ENCODE assay signal across 10 mouse cellular contexts in the genomic region with DNA sequence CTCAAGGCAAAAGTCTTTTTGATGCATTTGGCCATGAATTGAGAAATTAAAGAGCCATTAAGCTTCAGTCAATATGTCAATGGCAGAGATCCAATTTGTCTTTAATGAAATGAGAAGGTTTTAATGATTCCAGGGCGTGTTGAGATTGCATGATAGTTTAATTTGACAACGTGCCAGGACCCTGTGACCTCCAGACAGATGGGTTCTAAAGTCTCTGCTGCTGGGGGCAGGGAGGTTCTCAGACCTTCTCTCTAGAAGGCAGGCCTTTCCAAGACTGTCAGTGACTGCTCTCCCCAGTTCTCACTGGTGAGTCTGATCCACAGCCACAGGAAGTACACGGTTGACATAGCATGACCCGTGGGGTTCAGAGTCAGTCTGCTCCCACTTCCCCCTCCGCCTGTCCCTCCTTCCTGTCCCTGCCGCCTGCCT.
DNase-seq lines count a peak whose midpoint lies in the region; ATAC-seq and TF ChIP-seq lines count a peak whose summit lies in the region.
"Had no signal": no experiment of that assay in that cellular context is flagged by ENCODE, and none has a peak within 500 bp of the region (broad histone marks: within the 10 kb centered on the region; RNA-seq: fewer than 3 reads in every experiment).

No protein-coding gene starts in this region.

- H3K9ac ChIP-seq in intestine, embryonic 14.5 days (ENCODE audit: low read length), result no peak overlapping the region
- no peak overlapping the region for H3K9ac ChIP-seq in intestine, embryonic 16.5 days (ENCODE audit: low read depth, low read length)
- no peak overlapping the region for H3K9ac ChIP-seq in heart, embryonic 15.5 days
- no peak overlapping the region for H3K9ac ChIP-seq in lung, postnatal 0 days (replicated peaks; ENCODE audit: low read depth)

- H3K9me3 ChIP-seq in intestine, embryonic 14.5 days (ENCODE audit: control insufficient read depth, low read length), result no peaks in the 10 kb centered on the region
- H3K9me3 ChIP-seq in intestine, embryonic 16.5 days (ENCODE audit: control insufficient read depth, low read length), result no peaks in the 10 kb centered on the region
- no peaks in the 10 kb centered on the region for H3K9me3 ChIP-seq in heart, embryonic 15.5 days (replicated peaks)
- H3K9me3 ChIP-seq in lung, postnatal 0 days (ENCODE audit: low read length), result no peaks in the 10 kb centered on the region

- ATAC-seq in intestine, embryonic 14.5 days (replicated peaks; ENCODE audit: low FRiP score, low TSS enrichment, low read depth), result no peak
- ATAC-seq in intestine, embryonic 16.5 days, result no peak
- peak; percentile 30; the same call in 1 of the 2 replicates for ATAC-seq in heart, embryonic 15.5 days (replicated peaks; ENCODE audit: insufficient number of reproducible peaks, insufficient read depth, low FRiP score, low read depth)
- peak; percentile 64 for ATAC-seq in lung, postnatal 0 days

- WGBS in intestine, embryonic 14.5 days, result 60% methylated on average over 6 of the region's 6 CpGs
- WGBS in intestine, embryonic 16.5 days, result 54% methylated on average over 6 of the region's 6 CpGs
- WGBS in heart, embryonic 15.5 days, result 52% methylated on average over 6 of the region's 6 CpGs
- WGBS in lung, postnatal 0 days, result 33% methylated on average over 6 of the region's 6 CpGs

- H3K4me2 ChIP-seq in intestine, embryonic 14.5 days (ENCODE audit: low read length), result no peak overlapping the region
- no peak overlapping the region for H3K4me2 ChIP-seq in intestine, embryonic 16.5 days (ENCODE audit: low read depth, low read length)
- no peak overlapping the region for H3K4me2 ChIP-seq in heart, embryonic 15.5 days
- H3K4me2 ChIP-seq in lung, postnatal 0 days (replicated peaks; ENCODE audit: low read depth, low read length), result no peak overlapping the region

- peaks cover 23% of the 10 kb centered on the region for H3K4me1 ChIP-seq in intestine, embryonic 14.5 days (replicated peaks; ENCODE audit: control insufficient read depth, insufficient read depth, low read length)
- peaks cover 26% of the 10 kb centered on the region for H3K4me1 ChIP-seq in intestine, embryonic 16.5 days (ENCODE audit: control insufficient read depth, insufficient read depth, low read length)
- peaks cover 49% of the 10 kb centered on the region for H3K4me1 ChIP-seq in heart, embryonic 15.5 days (replicated peaks)
- peaks cover 26% of the 10 kb centered on the region; the same call in 1 of the 2 replicates for H3K4me1 ChIP-seq in lung, postnatal 0 days (ENCODE audit: insufficient read depth, low read depth, low read length)

- TF ChIP-seq EP300 in lung, postnatal 0 days (IDR thresholded peaks at IDR 0.05), result no peak

- H3K36me3 ChIP-seq in intestine, embryonic 14.5 days (ENCODE audit: control insufficient read depth, insufficient read depth, low read length), result no peaks in the 10 kb centered on the region
- no peaks in the 10 kb centered on the region for H3K36me3 ChIP-seq in intestine, embryonic 16.5 days (ENCODE audit: control insufficient read depth, insufficient read depth, low read length)
- H3K36me3 ChIP-seq in heart, embryonic 15.5 days, result no peaks in the 10 kb centered on the region
- H3K36me3 ChIP-seq in lung, postnatal 0 days (ENCODE audit: insufficient read depth, low read length), result no peaks in the 10 kb centered on the region

- no peak for DNase-seq in intestine, embryonic 14.5 days (ENCODE audit: low spot score)
- peak; percentile 88 for DNase-seq in ZHBTc4 (ENCODE audit: low read depth, low spot score)
- peak; percentile 52 for DNase-seq in lung, postnatal 0 days (ENCODE audit: low spot score)
- DNase-seq in gastrocnemius, postnatal 10 days, result no peak
- DNase-seq in left cerebral cortex, adult 2 months (ENCODE audit: extremely low spot score in 1 of 2, low spot score in 2 of 2), result no peak
- DNase-seq: cerebellum, postnatal 14 days; thymus, adult 2 months had no signal

- H3K27ac ChIP-seq in intestine, embryonic 14.5 days (ENCODE audit: low read depth), result 0 out of 2 replicates have a peak overlapping the region, but pooled peaks have one; percentile 14
- no peak overlapping the region; the same call in 1 of the 2 replicates for H3K27ac ChIP-seq in intestine, embryonic 16.5 days (ENCODE audit: low read length)
- no peak overlapping the region for H3K27ac ChIP-seq in heart, embryonic 15.5 days
- H3K27ac ChIP-seq in lung, postnatal 0 days (ENCODE audit: low read length), result no peak overlapping the region
- H3K27ac ChIP-seq in left cerebral cortex, adult 2 months, result no peak overlapping the region
- H3K27ac ChIP-seq: macrophage had no signal

- no peak for TF ChIP-seq CTCF in lung, postnatal 0 days (IDR thresholded peaks at IDR 0.05)
- TF ChIP-seq CTCF in left cerebral cortex, adult 2 months (IDR thresholded peaks at IDR 0.05), result no peak

- H3K27me3 ChIP-seq in intestine, embryonic 14.5 days (replicated peaks; ENCODE audit: control insufficient read depth, insufficient read depth, low read length), result no peaks in the 10 kb centered on the region
- no peaks in the 10 kb centered on the region for H3K27me3 ChIP-seq in intestine, embryonic 16.5 days (replicated peaks; ENCODE audit: control insufficient read depth, insufficient read depth, low read length)
- H3K27me3 ChIP-seq in heart, embryonic 15.5 days, result no peaks in the 10 kb centered on the region
- H3K27me3 ChIP-seq in lung, postnatal 0 days (replicated peaks; ENCODE audit: insufficient read depth, low read length), result no peaks in the 10 kb centered on the region

- intact Hi-C loops in left cerebral cortex, adult 2 months (cut with DNase I), result no loop called here

- no peak overlapping the region for H3K4me3 ChIP-seq in intestine, embryonic 14.5 days (ENCODE audit: low read depth, low read length)
- no peak overlapping the region for H3K4me3 ChIP-seq in intestine, embryonic 16.5 days (ENCODE audit: low read length)
- H3K4me3 ChIP-seq in heart, embryonic 15.5 days, result no peak overlapping the region
- no peak overlapping the region for H3K4me3 ChIP-seq in lung, postnatal 0 days (ENCODE audit: low read depth, low read length)
- no peak overlapping the region for H3K4me3 ChIP-seq in left cerebral cortex, adult 2 months

Comparison
In these comparisons a context has a peak if more than half of its experiments do, and no peak if none do; other contexts are left out.
1. ATAC-seq: peak in heart, embryonic 15.5 days (single experiment) and lung, postnatal 0 days (single experiment); none in intestine, embryonic 14.5 days (single experiment) and intestine, embryonic 16.5 days (single experiment).
2. DNase-seq: peak in ZHBTc4 (single experiment) and lung, postnatal 0 days (single experiment); none in intestine, embryonic 14.5 days (single experiment), gastrocnemius, postnatal 10 days (single experiment) and left cerebral cortex, adult 2 months (0 of 2).